Mouse (Mus musculus): Measurements from ENCODE around the gene Fbxo6.
"Not testable (repeated sequence)": the region's sequence is repeated elsewhere in the genome, so short reads cannot be mapped to it uniquely, and the experiment has no call there.

Fbxo6 gene

GRCm38 (mm10) chr4:148128241-148128640 lies 23.7 kb downstream of the Fbxo6 start:
- no peak for DNase-seq (ENCODE audit: low read depth, low spot score)

- no peak for DNase-seq (ENCODE audit: low read depth, low spot score)
These were observed 29.3 kb downstream of the Fbxo6 start for GRCm38 (mm10) chr4:148122694-148123066.

GRCm38 (mm10) chr4:148121982-148122693 lies 29.8 kb downstream of the Fbxo6 start:
- peak; percentile 60 for DNase-seq (ENCODE audit: low read depth, low spot score)

GRCm38 (mm10) chr4:148121362-148121761 lies 30.6 kb downstream of the Fbxo6 start:
- DNase-seq (ENCODE audit: low read depth, low spot score) = no peak

- DNase-seq (ENCODE audit: low read depth, low spot score) = no peak
These were observed 31.4 kb downstream of the Fbxo6 start for GRCm38 (mm10) chr4:148120555-148120954.

- DNase-seq (ENCODE audit: low read depth, low spot score) = not testable (repeated sequence)
These were observed 32.4 kb downstream of the Fbxo6 start for GRCm38 (mm10) chr4:148119578-148119977.

GRCm38 (mm10) chr4:148117392-148117791 lies 34.5 kb downstream of the Fbxo6 start:
- DNase-seq (ENCODE audit: low read depth, low spot score) = peak; percentile 78

GRCm38 (mm10) chr4:148116657-148117056 lies 35.3 kb downstream of the Fbxo6 start:
- DNase-seq (ENCODE audit: low read depth, low spot score) = peak; percentile 84

- peak; percentile 37 for DNase-seq (ENCODE audit: low read depth, low spot score)
These were observed 36.5 kb downstream of the Fbxo6 start for GRCm38 (mm10) chr4:148115467-148115866.

GRCm38 (mm10) chr4:148114758-148115391 lies 37.1 kb downstream of the Fbxo6 start:
- peak; percentile 85 for DNase-seq (ENCODE audit: low read depth, low spot score)

GRCm38 (mm10) chr4:148112519-148112918 lies 39.4 kb downstream of the Fbxo6 start:
- no peak for DNase-seq (ENCODE audit: low read depth, low spot score)

GRCm38 (mm10) chr4:148109215-148109614 lies 42.7 kb downstream of the Fbxo6 start:
- DNase-seq (ENCODE audit: low read depth, low spot score) = no peak

GRCm38 (mm10) chr4:148108565-148109100 lies 43.3 kb downstream of the Fbxo6 start:
- DNase-seq (ENCODE audit: low read depth, low spot score) = no peak

GRCm38 (mm10) chr4:148107621-148108291 lies 44.2 kb downstream of the Fbxo6 start:
- DNase-seq (ENCODE audit: low read depth, low spot score) = peak; percentile 20

GRCm38 (mm10) chr4:148104146-148104545 lies 47.8 kb downstream of the Fbxo6 start:
- no peak for DNase-seq (ENCODE audit: low read depth, low spot score)

GRCm38 (mm10) chr4:148101801-148102527 lies 50.0 kb downstream of the Fbxo6 start:
- peak; percentile 87 for DNase-seq (ENCODE audit: low read depth, low spot score)

GRCm38 (mm10) chr4:148098666-148099065 lies 53.3 kb downstream of the Fbxo6 start:
- no peak for DNase-seq (ENCODE audit: low read depth, low spot score)

- no peak for DNase-seq (ENCODE audit: low read depth, low spot score)
These were observed 54.0 kb downstream of the Fbxo6 start for GRCm38 (mm10) chr4:148097936-148098335.

Data from R1 (cell line).